12 mouse cellular contexts compared by ENCODE assay signal in the genomic region with DNA sequence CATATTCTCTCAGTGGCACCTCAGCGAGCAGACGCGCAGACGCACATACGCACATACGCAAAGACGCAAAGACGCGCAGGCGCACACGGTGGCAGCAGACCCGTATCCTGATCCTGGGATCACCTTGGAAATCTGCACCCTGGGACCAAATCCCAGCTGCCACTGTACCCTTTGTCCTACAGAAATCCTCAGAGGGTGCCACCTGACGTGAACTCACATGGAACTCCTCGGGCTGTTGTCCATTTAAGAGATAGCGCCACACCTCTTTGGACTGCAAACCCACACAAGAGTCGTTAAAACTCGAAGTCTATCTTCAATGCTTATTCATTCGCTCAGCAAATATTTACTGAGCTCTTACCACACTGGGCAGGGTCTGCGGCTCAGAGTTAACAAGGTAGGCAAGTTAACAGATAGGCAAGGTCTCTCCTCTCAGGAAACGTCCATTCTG. TPM values are rescaled to one million over a fixed set of nuclear protein-coding genes. Genes with fewer than 3 reads are reported as not detected.
DNase-seq lines count a peak whose midpoint lies in the region; ATAC-seq and TF ChIP-seq lines count a peak whose summit lies in the region.
"Had no signal": no experiment of that assay in that cellular context is flagged by ENCODE, and none has a peak within 500 bp of the region (broad histone marks: within the 10 kb centered on the region; RNA-seq: fewer than 3 reads in every experiment).

No protein-coding gene starts in this region.

- H3K4me1 ChIP-seq in kidney, postnatal 0 days (replicated peaks; ENCODE audit: insufficient read depth, low read length): peaks cover 6% of the 10 kb centered on the region; the same call in 1 of the 2 replicates
- H3K4me1 ChIP-seq in E14TG2a.4 (replicated peaks; ENCODE audit: low read depth, low read length): peaks cover 79% of the 10 kb centered on the region
- peaks cover 20% of the 10 kb centered on the region; the same call in 1 of the 2 replicates for H3K4me1 ChIP-seq in liver, embryonic 13.5 days (replicated peaks)
- H3K4me1 ChIP-seq in midbrain, embryonic 14.5 days (ENCODE audit: control insufficient read depth, insufficient read depth, low read length): no peaks in the 10 kb centered on the region

- no peaks in the 10 kb centered on the region for H3K36me3 ChIP-seq in kidney, postnatal 0 days (ENCODE audit: insufficient read depth, low read length)
- peaks cover 81% of the 10 kb centered on the region for H3K36me3 ChIP-seq in E14TG2a.4 (ENCODE audit: insufficient read depth, low read length)
- no peaks in the 10 kb centered on the region for H3K36me3 ChIP-seq in liver, embryonic 13.5 days
- H3K36me3 ChIP-seq in midbrain, embryonic 14.5 days (ENCODE audit: control insufficient read depth, insufficient read depth, low read length): no peaks in the 10 kb centered on the region
- H3K36me3 ChIP-seq: G1E; midbrain, embryonic 13.5 days had no signal

- H3K27me3 ChIP-seq in kidney, postnatal 0 days (ENCODE audit: insufficient read depth, low read length): no peaks in the 10 kb centered on the region
- no peaks in the 10 kb centered on the region for H3K27me3 ChIP-seq in E14TG2a.4 (ENCODE audit: insufficient read depth, low read length)
- H3K27me3 ChIP-seq in liver, embryonic 13.5 days: peaks cover 9% of the 10 kb centered on the region
- H3K27me3 ChIP-seq in midbrain, embryonic 14.5 days (ENCODE audit: control insufficient read depth, insufficient read depth, low read length): no peaks in the 10 kb centered on the region
- H3K27me3 ChIP-seq: midbrain, embryonic 13.5 days had no signal

- no peaks in the 10 kb centered on the region for H3K9me3 ChIP-seq in kidney, postnatal 0 days (replicated peaks; ENCODE audit: low read length)
- H3K9me3 ChIP-seq in E14TG2a.4 (ENCODE audit: low read length): peaks cover 7% of the 10 kb centered on the region; the same call in 1 of the 2 replicates
- H3K9me3 ChIP-seq in liver, embryonic 13.5 days (replicated peaks): no peaks in the 10 kb centered on the region
- no peaks in the 10 kb centered on the region for H3K9me3 ChIP-seq in midbrain, embryonic 14.5 days (ENCODE audit: control insufficient read depth, low read length)
- H3K9me3 ChIP-seq: G1E; midbrain, embryonic 13.5 days had no signal

- intact Hi-C loops in gastrocnemius, adult 2 months (cut with DNase I): loop anchor here (5.0 kb wide), 1 partner anchor 43 kb away; no protein-coding TSS in a partner anchor

- DNase-seq in gastrocnemius, adult 2 months: no peak
- DNase-seq in gastrocnemius, adult 8-10 months (ENCODE audit: low spot score in 2 of 2): no peak
- no peak for DNase-seq in kidney, postnatal 0 days (ENCODE audit: low spot score)
- no peak for DNase-seq in kidney, adult 8-10 months
- DNase-seq in liver, embryonic 13.5 days: no peak
- no peak for DNase-seq in adrenal gland, postnatal 4 days (ENCODE audit: low spot score in 2 of 2)
- no peak for DNase-seq in midbrain, embryonic 14.5 days
- DNase-seq: cerebellum, adult 11 months; spleen, adult 18-20 months had no signal

- TF ChIP-seq CTCF in gastrocnemius, adult 2 months (IDR thresholded peaks at IDR 0.05): no peak
- TF ChIP-seq CTCF in kidney, postnatal 0 days (IDR thresholded peaks at IDR 0.05; ENCODE audit: low read depth): no peak
- no peak for TF ChIP-seq CTCF in E14TG2a.4 (conservative IDR thresholded peaks at IDR 0.05; ENCODE audit: low read length)

- no peak overlapping the region for H3K4me2 ChIP-seq in kidney, postnatal 0 days (ENCODE audit: low read length)
- H3K4me2 ChIP-seq in liver, embryonic 13.5 days: no peak overlapping the region
- no peak overlapping the region for H3K4me2 ChIP-seq in midbrain, embryonic 14.5 days (ENCODE audit: low read length)
- H3K4me2 ChIP-seq: midbrain, embryonic 13.5 days had no signal

- no peak for ATAC-seq in kidney, postnatal 0 days (replicated peaks; ENCODE audit: low FRiP score, low read depth)
- no peak for ATAC-seq in liver, embryonic 13.5 days (ENCODE audit: low read depth)
- no peak for ATAC-seq in midbrain, embryonic 14.5 days (ENCODE audit: low FRiP score, low TSS enrichment)
- ATAC-seq: midbrain, embryonic 13.5 days had no signal

- no peak overlapping the region for H3K9ac ChIP-seq in kidney, postnatal 0 days (ENCODE audit: low read depth, low read length)
- H3K9ac ChIP-seq in liver, embryonic 13.5 days: no peak overlapping the region
- no peak overlapping the region for H3K9ac ChIP-seq in midbrain, embryonic 14.5 days (replicated peaks; ENCODE audit: low read length)
- H3K9ac ChIP-seq: midbrain, embryonic 13.5 days had no signal

- H3K27ac ChIP-seq in gastrocnemius, adult 2 months: peak overlapping the region; percentile 80
- H3K27ac ChIP-seq in kidney, postnatal 0 days: peak overlapping the region; percentile 55; the same call in 1 of the 2 replicates
- peak overlapping the region; percentile 53 for H3K27ac ChIP-seq in liver, embryonic 13.5 days
- no peak overlapping the region for H3K27ac ChIP-seq in midbrain, embryonic 14.5 days (replicated peaks; ENCODE audit: low read depth, low read length)
- H3K27ac ChIP-seq: midbrain, embryonic 13.5 days had no signal

- H3K4me3 ChIP-seq in gastrocnemius, adult 2 months: no peak overlapping the region
- H3K4me3 ChIP-seq in kidney, postnatal 0 days (replicated peaks; ENCODE audit: low read depth, low read length): no peak overlapping the region
- 0 out of 2 replicates have a peak overlapping the region, but pooled peaks have one; percentile 13 for H3K4me3 ChIP-seq in E14TG2a.4 (replicated peaks; ENCODE audit: low read length)
- H3K4me3 ChIP-seq in liver, embryonic 13.5 days (replicated peaks): no peak overlapping the region
- no peak overlapping the region for H3K4me3 ChIP-seq in midbrain, embryonic 14.5 days (replicated peaks; ENCODE audit: low read depth, low read length)
- H3K4me3 ChIP-seq: midbrain, embryonic 13.5 days had no signal

- WGBS in kidney, postnatal 0 days: 86% methylated on average over 20 of the region's 20 CpGs
- WGBS in liver, embryonic 13.5 days (ENCODE audit: insufficient replicate concordance): 72% methylated on average over 20 of the region's 20 CpGs
- 93% methylated on average over 20 of the region's 20 CpGs for WGBS in midbrain, embryonic 14.5 days

RNA-seq across cellular contexts. Expression of gene Lima1, which starts 9.7 kb away (rescaled TPM):
- 1 to 10 TPM; 7.9 to 9.8 TPM for total RNA-seq in gastrocnemius, adult 2 months (2021)
- total RNA-seq in gastrocnemius, adult 8-10 months (2022): 1 to 10 TPM; 5.8 to 9.4 (median 6.5) TPM
- polyA plus RNA-seq in kidney, postnatal 0 days (2015; fragmentation: Nextera tagmentation; extraction: Ambion mirVana): 42.8 and 51.6 TPM in 2 replicates
- polyA plus RNA-seq in liver, embryonic 13.5 days (2015; fragmentation: Nextera tagmentation; extraction: Ambion mirVana): 7.8 and 12.0 TPM in 2 replicates
- 10 to 100 TPM; 51.0 to 51.9 TPM for total RNA-seq in adrenal gland, postnatal 4 days (2021)
- polyA plus RNA-seq in midbrain, embryonic 14.5 days (2014; fragmentation: Nextera tagmentation; extraction: Ambion mirVana): 8.5 and 15.3 TPM in 2 replicates

Comparison
In these comparisons a context has a peak if more than half of its experiments do, and no peak if none do; other contexts are left out.
1. RNA of gene Lima1, which starts 9.7 kb away (total RNA-seq): 51.0 to 51.9 TPM in adrenal gland, postnatal 4 days; 7.9 to 9.8 TPM in gastrocnemius, adult 2 months and 5.8 to 9.4 TPM in gastrocnemius, adult 8-10 months; every median in the first group is over 4 times any median in the second.